Mouse (Mus musculus) cerebellum, adult 9-10 months (tissue): ENCODE results near the gene Ccnb1.
"Not testable (repeated sequence)": the region's sequence is repeated elsewhere in the genome, so short reads cannot be mapped to it uniquely, and the experiment has no call there.

Experiments used
- DNase-seq: peaks from one replicate; pipeline ENCODE4 v3.0.0; 2022

Ccnb1 gene

DNA sequence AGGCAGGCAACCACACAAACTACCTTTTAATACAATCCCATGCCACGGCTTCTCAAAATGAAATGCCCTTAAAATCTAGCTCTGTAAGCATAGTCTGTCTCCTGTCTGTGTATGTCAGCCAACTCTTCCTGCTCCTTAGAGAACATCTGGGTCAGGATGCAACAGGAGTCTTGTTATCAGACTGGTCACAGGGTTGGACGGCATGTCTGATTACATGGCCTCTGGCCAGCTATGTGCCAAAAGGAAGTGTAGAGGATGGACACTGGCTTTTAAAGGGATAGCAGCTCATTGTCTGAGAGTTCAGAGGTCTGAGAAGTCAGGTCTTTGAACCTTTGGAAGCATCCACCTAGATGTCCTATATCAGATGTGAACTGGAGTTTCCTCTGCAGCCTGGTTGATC lies 31.0 kb downstream of the Ccnb1 start:
- DNase-seq: no peak

GRCm38 (mm10) chr13:100754186-100754585 lies 32.2 kb downstream of the Ccnb1 start:
- no peak for DNase-seq

DNA sequence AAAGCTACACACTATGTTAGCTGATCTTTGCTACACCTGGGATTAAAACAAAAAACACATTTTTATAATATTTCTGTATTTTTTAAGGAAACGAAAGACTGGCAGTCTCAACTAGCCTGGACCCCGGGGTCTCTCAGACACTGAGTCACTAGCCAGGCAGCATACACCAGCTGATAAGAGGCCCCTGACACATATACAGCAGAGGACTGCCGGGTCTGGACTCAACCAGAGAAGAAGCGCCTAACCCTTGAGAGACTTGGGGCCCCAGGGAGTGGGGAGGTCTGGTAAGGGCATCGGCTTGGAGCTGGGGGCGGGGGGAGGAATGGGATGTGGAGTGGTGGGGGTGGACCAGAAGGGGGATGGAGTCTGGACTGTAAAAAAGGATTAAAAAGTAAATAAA lies 33.4 kb downstream of the Ccnb1 start:
- no peak for DNase-seq

DNA sequence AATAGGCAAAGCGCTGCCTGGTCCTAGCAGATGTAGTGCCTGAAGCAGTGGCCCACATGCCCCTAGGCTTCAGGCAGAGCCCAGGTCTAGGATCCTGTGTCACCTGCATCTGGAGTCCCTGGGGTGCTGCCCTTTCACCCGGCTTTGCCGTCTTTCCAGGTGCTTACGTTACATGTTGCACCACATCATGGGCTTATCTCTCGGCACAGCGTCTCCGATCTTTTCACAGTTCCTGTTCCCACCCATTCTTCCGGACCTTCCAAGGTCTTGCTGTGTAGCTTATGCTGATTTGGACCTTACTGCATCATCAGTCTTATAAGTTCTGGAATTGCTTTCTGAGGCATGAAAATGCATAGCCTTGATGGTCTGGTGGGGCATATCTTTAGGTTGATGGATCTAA lies 33.8 kb downstream of the Ccnb1 start:
- DNase-seq: no peak

DNA sequence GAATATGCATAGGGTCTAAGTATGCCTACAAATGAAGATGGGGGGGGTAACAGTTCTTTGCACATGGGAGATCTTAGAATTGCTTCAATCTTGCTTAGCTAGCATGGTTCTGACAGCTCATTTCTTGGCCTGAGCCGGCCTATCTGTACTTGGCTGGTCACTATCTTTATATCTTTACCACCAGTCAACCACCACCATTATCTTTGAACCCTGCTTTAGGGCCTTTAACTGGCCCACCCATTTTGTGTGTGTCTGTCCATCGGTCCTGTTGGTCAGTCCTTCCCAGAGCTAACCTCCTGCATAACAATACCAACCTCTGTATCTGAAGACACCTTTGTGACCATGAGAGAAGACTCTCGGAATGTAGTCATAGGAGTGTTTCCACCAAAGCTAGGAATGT lies 35.0 kb downstream of the Ccnb1 start:
- DNase-seq: no peak

- no peak for DNase-seq
Observed at GRCm38 (mm10) chr13:100750799-100751198, 35.6 kb downstream of the Ccnb1 start.

DNA sequence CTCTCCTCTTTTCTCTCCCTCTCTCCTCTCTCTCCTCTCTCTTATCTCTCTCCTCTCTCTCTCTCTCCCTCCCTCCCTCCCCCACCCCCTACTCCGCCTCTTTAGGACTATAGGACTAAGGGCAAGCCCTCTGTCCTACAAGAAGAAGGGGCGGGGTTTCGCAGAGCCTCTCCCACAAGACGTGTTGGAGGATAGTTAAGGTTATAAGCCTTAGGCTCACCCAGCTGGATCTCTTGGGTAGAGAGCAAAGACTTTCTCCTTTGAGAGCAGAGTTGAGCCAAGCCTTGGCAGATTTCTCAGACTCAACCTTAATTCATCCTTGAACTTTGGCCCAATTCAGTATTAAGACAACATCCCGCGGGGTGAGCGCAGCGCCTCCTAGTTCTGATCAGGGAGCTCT lies 37.7 kb downstream of the Ccnb1 start:
- DNase-seq: no peak

GRCm38 (mm10) chr13:100746090-100746489 lies 40.3 kb downstream of the Ccnb1 start:
- DNase-seq: no peak

- DNase-seq: peak; percentile 97
Observed at GRCm38 (mm10) chr13:100744036-100744744, 42.2 kb downstream of the Ccnb1 start, which contains the start of gene Mrps36. Mrps36 (minus strand) TSS chr13:100744659.

DNA sequence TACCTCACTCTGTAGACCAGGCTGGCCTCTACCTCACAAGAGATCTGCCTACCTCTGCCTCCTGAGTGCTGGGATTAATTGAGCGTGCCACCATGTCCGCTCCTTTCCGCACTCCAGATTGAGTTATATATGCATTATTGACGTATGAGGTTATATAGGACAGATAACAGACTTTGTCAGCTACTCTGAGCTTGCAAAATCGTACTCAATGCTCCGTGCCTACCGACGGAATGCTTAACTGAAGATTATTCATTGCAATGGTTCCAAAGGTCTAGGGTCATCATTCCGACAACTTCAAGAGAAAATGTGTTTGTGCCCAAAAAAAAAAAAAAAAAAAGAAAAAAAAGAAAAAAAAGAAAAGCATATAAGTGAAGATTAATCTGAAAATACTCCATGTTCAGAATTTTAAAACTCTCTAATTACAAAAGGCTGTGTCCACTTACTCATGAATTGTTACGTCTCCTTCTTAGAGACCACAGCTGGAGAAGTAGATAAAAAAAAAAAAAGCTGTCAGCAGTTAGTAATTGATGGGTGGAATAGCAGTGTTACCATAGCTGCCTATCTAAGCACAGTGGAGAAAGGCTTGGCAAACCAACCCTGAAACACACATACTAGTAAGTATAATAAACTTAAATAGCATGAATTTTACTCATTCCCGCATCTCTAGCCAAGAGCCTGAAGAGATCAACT lies 42.9 kb downstream of the Ccnb1 start:
- DNase-seq: no peak

DNA sequence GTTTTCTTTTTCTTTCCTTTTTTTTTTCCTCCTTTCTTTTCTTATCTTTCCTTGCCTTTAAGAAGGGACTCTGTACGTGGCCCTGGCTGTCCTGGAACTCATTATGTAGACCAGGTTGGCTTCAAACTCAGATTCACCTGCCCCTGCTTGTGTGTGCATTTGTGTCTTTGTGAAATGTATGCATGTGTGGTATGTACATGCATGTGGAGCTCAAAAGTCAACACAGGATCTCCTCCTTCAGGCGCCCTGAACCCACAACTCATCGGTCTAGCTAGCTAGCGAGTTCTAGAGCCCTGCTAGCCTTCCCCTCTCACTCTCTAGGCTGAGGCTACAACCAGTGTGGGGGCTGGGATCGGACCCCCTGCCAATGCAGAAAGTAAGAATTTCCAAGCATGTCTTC lies 43.5 kb downstream of the Ccnb1 start:
- DNase-seq: no peak

GRCm38 (mm10) chr13:100732756-100733155 lies 53.6 kb downstream of the Ccnb1 start:
- DNase-seq: no peak

GRCm38 (mm10) chr13:100731462-100732046 lies 54.8 kb downstream of the Ccnb1 start:
- not testable (repeated sequence) for DNase-seq

GRCm38 (mm10) chr13:100730861-100731176 lies 55.6 kb downstream of the Ccnb1 start, which contains the start of gene Cdk7:
Cdk7 (minus strand) TSS chr13:100730939.
- peak; percentile 88 for DNase-seq

GRCm38 (mm10) chr13:100730153-100730860 lies 56.1 kb downstream of the Ccnb1 start:
- no peak for DNase-seq
